Mouse (Mus musculus): ENCODE measurements around the gene Gpbp1. TPM values are rescaled to one million over a fixed set of nuclear protein-coding genes. Genes with fewer than 3 reads are reported as not detected.

Gpbp1 gene
- total and polyA plus RNA-seq, 3 experiments, result 4.4 to 50.9 (median 49.1) TPM

DNA sequence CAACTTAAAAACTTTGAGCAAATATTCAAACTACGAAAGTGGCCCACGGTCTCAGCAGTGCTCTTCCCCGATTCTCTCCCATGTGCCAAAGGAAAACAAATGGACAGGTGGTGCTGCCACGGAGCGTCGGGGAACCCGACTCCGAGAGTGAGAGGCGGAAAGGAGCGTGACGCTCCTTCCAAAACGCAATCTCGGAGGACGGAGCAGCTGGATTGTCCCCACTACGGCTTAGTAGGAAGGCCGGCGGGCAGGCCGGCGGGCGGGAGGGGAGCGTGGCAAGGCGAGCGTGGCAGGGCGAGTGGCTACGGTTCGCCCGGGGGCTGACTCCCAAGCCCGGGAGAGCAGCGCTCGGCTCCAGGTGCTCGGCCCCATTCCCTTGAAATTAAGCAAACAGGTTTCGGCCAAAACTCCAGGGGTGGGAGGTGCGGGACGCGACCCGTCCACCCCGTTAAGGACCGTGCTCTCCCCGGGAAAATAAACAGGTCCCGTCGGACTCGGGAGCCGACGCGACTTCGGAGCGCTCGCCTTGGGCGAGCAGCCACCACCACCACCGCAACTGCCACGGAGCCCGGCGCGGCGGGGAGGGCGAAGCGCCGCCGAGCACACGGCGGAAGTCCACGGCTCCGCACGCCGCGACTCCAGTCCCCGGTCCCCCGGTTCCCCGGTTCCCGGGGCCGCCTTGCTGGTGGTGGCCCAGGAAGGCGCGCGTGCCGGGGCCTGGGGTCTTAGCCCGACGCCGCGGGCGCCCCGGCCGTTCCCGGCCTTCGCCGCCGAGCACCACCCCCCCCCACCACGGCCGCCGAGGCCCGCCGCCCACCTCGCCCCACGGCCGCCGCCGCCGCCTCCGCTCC is 1.0 kb downstream of the Gpbp1 start:
- Histone ChIP-seq H3K4me1 (ENCODE audit: control insufficient read depth, insufficient read depth, low read length) (peaks cover 13% of the 10 kb centered on the region), H3K27me3 (ENCODE audit: control insufficient read depth, insufficient read depth, low read length) (no peaks in the 10 kb centered on the region), H3K4me3 (peak overlapping the region; percentile 81), H3K9ac (ENCODE audit: low read depth, low read length) (peak overlapping the region; percentile 92), H3K79me2 (replicated peaks; ENCODE audit: control insufficient read depth, insufficient read depth, low read length) (peaks cover 2% of the 10 kb centered on the region; the same call in 1 of the 2 replicates), H3K27ac (peak overlapping the region; percentile 95), H3K36me3 (ENCODE audit: control insufficient read depth, insufficient read depth, low read length) (peaks cover 26% of the 10 kb centered on the region)
- DNase-seq, result peak; percentile 55 to 66
- TF ChIP-seq EP300 (IDR thresholded peaks at IDR 0.05; ENCODE audit: insufficient read depth, low read depth, low read length) (no peak), POLR2A (IDR thresholded peaks at IDR 0.05; ENCODE audit: insufficient read depth, low read depth, low read length) (no peak), CTCF (IDR thresholded peaks at IDR 0.05) (no peak)
- intact Hi-C loops (cut with DNase I), result no loop called here
- under 1% methylated on average over 66 of the region's 98 CpGs for WGBS

DNA sequence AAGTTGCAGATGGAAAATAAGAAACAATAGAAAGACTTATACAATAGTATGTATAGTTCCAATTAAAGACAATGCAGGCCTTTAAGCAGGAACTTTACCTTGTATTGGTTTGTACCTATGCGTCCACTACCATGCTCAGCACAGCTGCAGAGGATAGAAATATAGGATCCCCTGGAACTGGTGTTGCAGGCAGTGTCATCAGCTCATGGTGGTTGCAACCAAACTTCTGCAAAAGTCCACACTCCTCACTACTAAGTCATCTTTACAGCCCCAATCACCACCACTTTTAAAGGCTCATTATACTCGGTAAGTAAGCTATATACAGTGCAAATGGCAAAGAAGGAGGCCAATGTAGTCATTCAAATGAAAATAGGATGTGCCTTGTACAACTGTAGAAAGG is 12.2 kb downstream of the Gpbp1 start:
- Histone ChIP-seq H3K79me2 (replicated peaks; ENCODE audit: control insufficient read depth, insufficient read depth, low read length) (peaks cover 5% of the 10 kb centered on the region), H3K4me1 (ENCODE audit: control insufficient read depth, insufficient read depth, low read length) (peaks cover 15% of the 10 kb centered on the region), H3K4me3 (no peak overlapping the region), H3K9ac (ENCODE audit: low read depth, low read length) (no peak overlapping the region), H3K36me3 (ENCODE audit: control insufficient read depth, insufficient read depth, low read length) (peaks cover 56% of the 10 kb centered on the region), H3K27me3 (ENCODE audit: control insufficient read depth, insufficient read depth, low read length) (no peaks in the 10 kb centered on the region), H3K27ac (no peak overlapping the region)
- no peak for DNase-seq
- intact Hi-C loops (cut with DNase I), result no loop called here
- 81% methylated on average over 2 of the region's 2 CpGs for WGBS
- no peak for TF ChIP-seq CTCF (IDR thresholded peaks at IDR 0.05)

DNA sequence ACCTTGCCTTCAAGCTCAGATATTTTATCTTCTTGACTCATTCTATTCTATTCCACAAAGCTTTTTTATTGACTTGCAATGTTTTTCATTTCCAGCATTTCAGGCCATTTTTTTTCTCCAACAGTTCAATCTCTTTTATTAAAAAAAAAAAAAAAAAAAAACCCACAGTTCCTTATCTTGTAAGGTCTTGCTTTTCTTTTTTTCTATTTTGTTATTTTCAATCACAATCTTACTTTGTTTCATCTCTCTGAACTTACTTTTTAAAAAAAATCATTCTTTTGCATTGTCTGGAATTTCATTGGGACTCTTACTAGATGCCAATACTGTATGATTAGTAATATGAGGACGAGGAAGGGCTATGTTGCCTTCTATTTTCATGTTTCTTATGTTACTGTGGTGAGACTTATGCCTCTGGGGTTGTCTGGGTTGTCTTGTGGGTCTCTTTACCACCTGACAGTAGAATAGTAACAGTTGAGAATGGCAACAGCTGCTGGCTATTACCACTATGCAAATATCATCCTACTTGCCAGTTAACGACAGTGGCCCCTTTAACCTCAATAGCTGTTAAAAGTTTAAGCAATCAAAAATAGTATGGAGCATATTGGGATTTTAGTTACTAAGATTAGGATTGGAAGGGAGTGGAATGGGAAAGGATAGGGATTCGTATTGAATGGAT is 19.2 kb downstream of the Gpbp1 start:
- DNase-seq, result no peak
- TF ChIP-seq CTCF (IDR thresholded peaks at IDR 0.05) (no peak), EP300 (IDR thresholded peaks at IDR 0.05; ENCODE audit: insufficient read depth, low read depth, low read length) (no peak), POLR2A (IDR thresholded peaks at IDR 0.05; ENCODE audit: insufficient read depth, low read depth, low read length) (no peak)
- Histone ChIP-seq H3K4me1 (ENCODE audit: control insufficient read depth, insufficient read depth, low read length) (peaks cover 7% of the 10 kb centered on the region), H3K27ac (no peak overlapping the region), H3K9ac (ENCODE audit: low read depth, low read length) (no peak overlapping the region), H3K79me2 (replicated peaks; ENCODE audit: control insufficient read depth, insufficient read depth, low read length) (peaks cover 6% of the 10 kb centered on the region), H3K27me3 (ENCODE audit: control insufficient read depth, insufficient read depth, low read length) (no peaks in the 10 kb centered on the region), H3K36me3 (ENCODE audit: control insufficient read depth, insufficient read depth, low read length) (peaks cover 37% of the 10 kb centered on the region), H3K4me3 (no peak overlapping the region)
- WGBS, result 78% methylated on average over 3 of the region's 3 CpGs
- intact Hi-C loops (cut with DNase I), result no loop called here

DNA sequence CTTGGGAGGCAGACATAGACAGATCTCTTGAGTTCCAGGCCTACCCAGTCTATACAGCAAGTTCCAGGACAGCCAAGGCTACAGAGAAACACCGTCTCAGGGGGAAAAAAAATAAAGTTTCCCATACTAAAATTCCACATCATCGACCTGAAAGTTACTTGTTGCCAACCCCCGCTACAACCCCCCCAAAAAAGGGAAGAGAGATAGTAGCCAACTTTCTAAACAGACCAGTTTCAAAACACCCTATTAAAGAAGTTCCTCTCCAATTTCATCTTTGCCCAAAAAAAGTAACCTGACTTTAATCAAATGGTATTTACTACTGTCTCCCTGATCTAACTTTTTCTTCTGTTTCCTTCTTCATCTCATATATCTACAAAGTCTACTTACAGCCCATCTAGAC is 22.6 kb downstream of the Gpbp1 start:
- H3K36me3 ChIP-seq (ENCODE audit: control insufficient read depth, insufficient read depth, low read length), result peaks cover 22% of the 10 kb centered on the region
- no peaks in the 10 kb centered on the region for H3K27me3 ChIP-seq (ENCODE audit: control insufficient read depth, insufficient read depth, low read length)
- no peak overlapping the region for H3K27ac ChIP-seq
- no peak overlapping the region for H3K9ac ChIP-seq (ENCODE audit: low read depth, low read length)
- intact Hi-C loops (cut with DNase I), result no loop called here
- TF ChIP-seq CTCF (IDR thresholded peaks at IDR 0.05), result no peak
- TF ChIP-seq EP300 (IDR thresholded peaks at IDR 0.05; ENCODE audit: insufficient read depth, low read depth, low read length), result no peak
- no peak for TF ChIP-seq POLR2A (IDR thresholded peaks at IDR 0.05; ENCODE audit: insufficient read depth, low read depth, low read length)
- H3K79me2 ChIP-seq (replicated peaks; ENCODE audit: control insufficient read depth, insufficient read depth, low read length), result peaks cover 4% of the 10 kb centered on the region
- no peak overlapping the region for H3K4me3 ChIP-seq
- 70% methylated on average over 3 of the region's 3 CpGs for WGBS
- no peak for DNase-seq
- H3K4me1 ChIP-seq (ENCODE audit: control insufficient read depth, insufficient read depth, low read length), result peaks cover 2% of the 10 kb centered on the region

DNA sequence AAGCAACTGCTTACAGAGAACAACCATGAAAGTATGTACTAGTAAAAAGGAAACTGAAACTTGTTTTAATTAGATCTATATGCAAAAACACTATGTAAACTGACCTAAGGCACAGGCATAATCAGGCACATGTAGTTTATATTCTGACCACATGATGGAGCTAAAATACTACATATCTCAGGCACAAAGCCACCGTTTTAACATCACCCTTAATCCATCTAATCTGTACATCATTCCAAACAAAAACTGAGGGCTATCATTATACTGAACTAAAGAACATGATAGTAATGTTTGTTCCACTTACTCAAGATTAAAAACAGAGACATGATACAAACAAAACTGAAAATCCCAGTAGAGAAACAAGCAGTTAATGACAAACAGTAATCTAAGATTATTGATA is 28.5 kb downstream of the Gpbp1 start:
- H3K4me3 ChIP-seq, result no peak overlapping the region
- WGBS, result 0% methylated on average over 1 of the region's 1 CpGs
- peaks cover 24% of the 10 kb centered on the region for H3K36me3 ChIP-seq (ENCODE audit: control insufficient read depth, insufficient read depth, low read length)
- H3K9ac ChIP-seq (ENCODE audit: low read depth, low read length), result no peak overlapping the region
- H3K79me2 ChIP-seq (replicated peaks; ENCODE audit: control insufficient read depth, insufficient read depth, low read length), result peaks cover 6% of the 10 kb centered on the region
- no peak overlapping the region for H3K27ac ChIP-seq
- no peaks in the 10 kb centered on the region for H3K27me3 ChIP-seq (ENCODE audit: control insufficient read depth, insufficient read depth, low read length)
- H3K4me1 ChIP-seq (ENCODE audit: control insufficient read depth, insufficient read depth, low read length), result peaks cover 2% of the 10 kb centered on the region
- DNase-seq, result no peak
- TF ChIP-seq POLR2A (IDR thresholded peaks at IDR 0.05; ENCODE audit: insufficient read depth, low read depth, low read length) (no peak), CTCF (IDR thresholded peaks at IDR 0.05) (peak; percentile 92), EP300 (IDR thresholded peaks at IDR 0.05; ENCODE audit: insufficient read depth, low read depth, low read length) (no peak)
- intact Hi-C loops (cut with DNase I), result loop anchor here (1.0 to 5.0 kb wide), 2 partner anchors 281 to 801 kb away; no protein-coding TSS in a partner anchor

DNA sequence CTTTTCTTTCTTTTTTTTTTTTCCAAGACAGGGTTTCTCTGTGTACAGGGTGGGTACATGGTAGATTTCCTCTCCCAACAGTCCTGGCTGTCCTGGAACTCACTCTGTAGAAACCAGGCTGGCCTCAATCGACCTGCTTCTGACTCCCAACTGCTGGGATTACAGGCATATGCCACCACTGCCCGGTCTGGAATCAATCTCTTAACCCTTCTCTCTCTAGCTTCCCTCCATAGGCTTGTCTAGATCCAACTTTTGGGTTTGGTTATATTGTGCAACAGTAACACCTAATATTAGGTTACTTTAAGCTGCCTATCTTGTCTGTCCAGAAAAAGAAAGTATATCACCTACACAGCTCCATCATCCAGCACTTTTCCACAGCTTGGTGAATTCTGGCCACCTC is 33.1 kb downstream of the Gpbp1 start:
- TF ChIP-seq EP300 (IDR thresholded peaks at IDR 0.05; ENCODE audit: insufficient read depth, low read depth, low read length) (no peak), POLR2A (IDR thresholded peaks at IDR 0.05; ENCODE audit: insufficient read depth, low read depth, low read length) (no peak), CTCF (IDR thresholded peaks at IDR 0.05) (no peak)
- 56% methylated on average over 2 of the region's 2 CpGs for WGBS
- peaks cover 16% of the 10 kb centered on the region for H3K36me3 ChIP-seq (ENCODE audit: control insufficient read depth, insufficient read depth, low read length)
- no peak overlapping the region for H3K4me3 ChIP-seq
- H3K27me3 ChIP-seq (ENCODE audit: control insufficient read depth, insufficient read depth, low read length), result no peaks in the 10 kb centered on the region
- peaks cover 13% of the 10 kb centered on the region for H3K79me2 ChIP-seq (replicated peaks; ENCODE audit: control insufficient read depth, insufficient read depth, low read length)
- no peak for DNase-seq
- H3K4me1 ChIP-seq (ENCODE audit: control insufficient read depth, insufficient read depth, low read length), result peaks cover 2% of the 10 kb centered on the region
- intact Hi-C loops (cut with DNase I), result no loop called here
- H3K27ac ChIP-seq, result no peak overlapping the region
- H3K9ac ChIP-seq (ENCODE audit: low read depth, low read length), result no peak overlapping the region

All from heart, adult 2 months (tissue).